Mouse (Mus musculus) ES-E14 (cell line): ENCODE data around the gene Gm8206.
"Not testable (repeated sequence)": the region's sequence is repeated elsewhere in the genome, so short reads cannot be mapped to it uniquely, and the experiment has no call there.

ENCODE experiments used
- CHD2 ChIP-seq: IDR thresholded peaks from 2 replicates; pipeline ENCODE4 v1.6.1; 2014; ENCODE audit warnings: mild to moderate bottlenecking, low read depth, low read length, inconsistent platforms
- MAFK ChIP-seq: IDR thresholded peaks from 2 replicates; pipeline ENCODE4 v1.6.1; 2014; ENCODE audit warnings: mild to moderate bottlenecking, low read depth, low read length, inconsistent platforms; ENCODE audit not compliant: insufficient read depth
- ZNF384 ChIP-seq: IDR thresholded peaks from 2 replicates; pipeline ENCODE4 v1.6.1; 2012; ENCODE audit warnings: low read depth, low read length, inconsistent platforms

DNA sequence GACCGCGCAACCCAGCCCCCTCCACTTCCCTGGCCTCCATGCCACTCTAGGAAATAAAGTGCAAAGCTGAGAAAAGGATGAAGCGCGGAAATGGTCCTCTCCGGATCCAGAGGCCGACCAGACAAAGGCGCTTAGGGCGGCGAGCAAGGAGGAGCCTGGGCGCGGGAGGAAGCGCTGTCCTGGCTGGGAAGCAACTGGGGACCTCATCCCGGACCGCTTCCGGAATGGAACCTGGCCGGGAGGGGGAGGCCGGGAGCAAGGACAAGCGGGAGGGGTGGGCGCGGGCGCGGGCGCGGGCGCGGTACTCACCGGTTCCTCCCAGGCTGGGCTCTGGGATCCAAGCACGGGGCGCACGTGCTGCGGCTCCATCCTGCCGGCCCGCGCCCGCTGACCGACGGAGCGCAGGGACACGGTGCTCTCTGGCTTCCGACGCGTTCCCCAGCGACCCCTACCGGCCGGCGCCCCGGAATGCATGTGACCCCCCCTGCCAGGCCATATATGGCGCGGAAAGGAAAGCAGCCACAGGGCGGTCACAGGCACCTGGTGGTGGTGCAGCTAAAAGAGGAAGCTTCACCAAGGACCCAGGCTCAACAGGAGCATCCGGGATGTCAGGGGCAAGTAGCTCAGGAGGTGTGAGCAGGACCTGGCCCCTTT, 14.7 kb upstream of the Gm8206 start, which contains the start of gene Gm3468:
- not testable (repeated sequence) for TF ChIP-seq ZNF384, MAFK, CHD2
